Mouse (Mus musculus): ENCODE data around the gene Gas2.

Gene Gas2

GRCm38 (mm10) chr7:51880121-51880520, 18.3 kb downstream of the Gas2 start:
- no peak for DNase-seq (ENCODE audit: low spot score in 2 of 2)

DNA sequence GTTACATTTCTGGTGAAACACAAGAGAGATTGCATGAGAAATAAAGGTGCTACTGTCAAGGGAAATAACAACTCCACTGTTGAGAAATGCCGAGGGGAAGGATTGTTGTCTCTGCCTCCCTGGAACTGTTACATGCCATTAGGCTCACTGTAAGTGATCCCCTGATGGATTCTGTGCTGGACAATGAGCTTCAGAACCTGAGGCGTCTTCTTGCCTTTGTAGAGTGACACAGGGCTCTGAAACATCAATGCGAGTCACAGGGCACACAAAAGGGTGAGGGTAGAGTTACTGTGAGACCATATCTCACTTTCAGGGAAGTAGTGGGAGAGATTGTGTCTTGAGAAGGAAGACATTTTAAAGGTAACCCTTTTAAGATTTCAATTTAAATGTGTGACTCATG, 23.5 kb downstream of the Gas2 start:
- no peak for DNase-seq (ENCODE audit: low spot score in 2 of 2)

DNA sequence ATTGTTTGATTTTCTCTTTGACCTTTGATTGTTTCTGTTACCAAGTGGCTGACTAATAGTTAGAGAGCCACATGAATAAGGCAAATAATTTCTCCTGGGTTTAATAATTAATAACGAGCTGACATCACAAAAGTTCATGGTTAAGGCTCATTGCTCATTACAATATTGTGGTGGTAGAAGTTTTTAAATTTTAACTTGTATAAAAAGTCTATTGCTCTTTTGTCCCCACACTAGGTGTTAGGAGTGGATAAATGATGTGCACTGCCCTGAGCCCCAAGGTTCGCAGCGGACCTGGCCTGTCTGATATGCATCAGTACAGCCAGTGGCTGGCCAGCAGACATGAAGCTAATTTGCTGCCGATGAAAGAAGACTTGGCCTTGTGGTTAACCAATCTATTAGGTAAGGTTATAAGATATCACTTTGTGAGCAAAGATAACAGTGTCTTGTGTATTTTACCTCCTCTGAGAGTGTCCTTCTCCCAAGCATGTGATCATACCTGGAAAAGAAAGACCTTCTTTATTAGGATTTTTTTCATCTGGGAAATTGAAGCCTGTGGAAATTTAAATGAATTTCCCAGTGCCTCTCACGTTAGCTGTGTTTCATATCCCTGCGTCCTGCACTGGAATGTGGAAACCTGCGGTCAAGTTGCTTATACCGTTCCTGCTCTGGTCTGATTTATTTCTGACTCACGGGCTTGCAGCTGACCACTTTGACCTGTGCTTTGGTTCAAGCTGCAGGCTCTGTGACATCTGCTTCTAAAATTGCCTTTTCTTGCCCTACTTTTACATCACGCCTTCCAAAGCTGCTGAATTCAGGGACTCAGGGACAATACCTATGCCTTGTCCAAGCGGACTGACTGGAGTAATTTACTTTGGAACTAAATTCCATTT, 26.1 kb downstream of the Gas2 start:
- no peak for DNase-seq (ENCODE audit: low spot score in 2 of 2)

DNA sequence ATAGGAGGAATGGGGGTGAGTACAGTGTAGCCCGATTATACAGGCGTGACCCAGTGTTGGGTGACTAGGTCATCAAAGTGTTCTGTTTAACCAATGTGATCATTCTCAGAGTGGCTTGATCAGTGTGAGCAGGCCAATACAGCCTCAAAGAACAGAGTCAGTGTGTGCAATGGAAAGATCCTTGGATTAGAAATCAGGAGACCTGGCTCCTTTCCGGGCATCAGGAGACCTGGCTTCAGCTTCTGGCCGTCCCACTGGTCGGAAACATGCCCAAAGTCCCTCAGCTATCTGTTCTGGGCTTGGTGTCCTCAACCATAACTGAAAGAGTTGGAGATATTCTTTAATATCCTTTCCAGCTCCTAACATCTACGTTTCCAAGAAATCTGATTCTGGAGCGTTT, 27.8 kb downstream of the Gas2 start:
- no peak for DNase-seq (ENCODE audit: low spot score in 2 of 2)

DNA sequence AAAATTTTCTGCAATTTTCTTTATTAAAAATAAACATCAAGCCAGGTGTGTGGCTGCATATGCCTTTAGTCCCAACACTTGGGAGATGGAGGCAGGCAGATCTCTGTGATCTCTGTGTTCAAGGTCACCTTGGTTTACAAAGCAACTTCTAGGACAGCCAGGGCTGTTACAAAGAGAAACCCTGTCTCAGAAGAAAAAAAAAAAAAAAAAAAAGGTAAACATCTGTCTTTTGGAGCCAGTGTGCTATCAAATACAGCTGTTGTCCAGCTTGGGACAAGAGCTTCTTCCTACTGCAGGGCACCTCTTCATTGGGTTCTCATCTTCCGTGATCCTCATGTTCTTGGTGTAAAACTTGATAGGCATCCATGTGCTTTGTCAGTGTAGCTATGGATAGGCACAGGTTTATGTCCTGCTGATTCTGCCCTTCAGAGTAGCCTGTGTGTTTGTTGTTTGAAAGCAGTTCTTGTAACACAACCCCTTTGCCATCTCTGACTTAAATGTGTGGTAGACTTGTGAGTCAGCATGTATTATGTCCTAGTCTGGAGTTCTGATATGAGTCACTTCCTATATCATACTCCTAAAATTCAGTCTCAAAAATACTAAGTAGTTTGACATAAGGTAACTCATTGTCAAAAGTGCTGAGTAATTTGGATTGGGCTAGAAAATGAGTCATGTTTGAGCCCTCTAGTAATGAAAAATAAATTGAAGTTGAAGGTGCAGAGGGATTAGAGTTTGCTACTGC, 30.6 kb downstream of the Gas2 start:
- no peak for DNase-seq (ENCODE audit: low spot score in 2 of 2)

DNA sequence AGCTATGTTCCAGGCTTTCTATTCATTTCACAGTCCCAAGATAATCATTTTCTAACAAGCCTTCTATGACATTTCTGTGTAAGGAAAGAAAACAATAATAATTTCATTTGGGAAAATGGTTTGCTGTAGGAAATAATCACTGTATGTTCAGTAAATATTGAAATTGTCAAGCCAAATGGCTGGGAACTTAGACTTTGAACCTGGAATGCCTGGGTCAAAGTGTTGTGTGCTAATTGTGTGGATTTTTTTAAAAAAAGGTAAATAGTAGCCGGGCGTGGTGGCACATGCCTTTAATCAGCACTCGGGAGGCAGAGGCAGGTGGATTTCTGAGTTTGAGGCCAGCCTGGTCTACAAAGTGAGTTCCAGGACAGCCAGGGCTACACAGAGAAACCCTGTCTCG, 31.2 kb downstream of the Gas2 start:
- no peak for DNase-seq (ENCODE audit: low spot score in 2 of 2)

DNA sequence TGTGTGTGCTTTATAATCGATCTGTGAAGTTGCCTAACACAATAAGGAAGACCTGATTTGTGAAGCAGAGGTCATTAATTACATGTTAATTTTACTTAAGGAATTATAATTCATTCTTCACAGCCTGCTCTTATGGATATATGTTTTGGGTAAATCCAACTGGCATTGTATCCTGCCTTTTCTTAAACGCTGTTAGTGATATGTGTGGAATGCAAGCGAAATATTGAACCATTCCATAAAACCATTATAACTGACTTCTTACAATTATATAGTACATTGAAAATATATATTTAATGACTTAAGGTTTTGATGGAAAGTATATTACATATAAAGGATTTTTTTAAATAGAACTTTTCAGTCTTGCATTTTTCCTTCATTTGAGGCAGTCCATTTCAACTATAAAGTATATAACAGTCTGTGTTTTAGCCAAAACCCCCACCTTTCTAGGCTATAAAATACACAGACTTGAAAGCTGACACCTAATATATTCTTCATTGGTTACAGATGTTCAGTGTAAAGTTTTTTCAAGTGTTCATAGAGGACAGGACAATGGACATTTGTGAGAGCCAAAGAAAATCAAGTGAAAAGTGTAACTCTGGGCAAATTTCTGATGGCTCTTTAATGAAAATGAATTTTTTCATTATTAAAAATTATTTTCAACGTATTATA, 32.5 kb downstream of the Gas2 start:
- no peak for DNase-seq (ENCODE audit: low spot score in 2 of 2)

DNA sequence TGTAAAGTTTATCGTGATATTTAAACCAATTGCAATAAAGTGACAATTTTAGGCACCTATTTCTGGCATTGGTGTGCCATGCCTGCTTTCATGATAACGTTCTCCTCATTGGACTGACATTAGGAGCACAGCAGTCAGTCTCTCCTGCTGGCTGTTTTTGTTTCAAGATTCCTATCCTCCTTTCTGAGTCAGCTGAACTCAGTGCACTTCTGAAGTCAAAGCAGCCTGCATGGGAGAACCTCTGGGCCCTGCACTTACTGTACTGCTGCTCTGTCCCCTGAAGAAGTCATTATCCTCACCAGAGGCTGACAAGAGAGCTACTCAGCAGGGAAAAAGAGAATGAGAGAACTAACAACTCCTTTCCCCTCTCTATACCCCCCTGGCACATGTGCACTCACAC, 33.1 kb downstream of the Gas2 start:
- DNase-seq (ENCODE audit: low spot score in 2 of 2): no peak

DNA sequence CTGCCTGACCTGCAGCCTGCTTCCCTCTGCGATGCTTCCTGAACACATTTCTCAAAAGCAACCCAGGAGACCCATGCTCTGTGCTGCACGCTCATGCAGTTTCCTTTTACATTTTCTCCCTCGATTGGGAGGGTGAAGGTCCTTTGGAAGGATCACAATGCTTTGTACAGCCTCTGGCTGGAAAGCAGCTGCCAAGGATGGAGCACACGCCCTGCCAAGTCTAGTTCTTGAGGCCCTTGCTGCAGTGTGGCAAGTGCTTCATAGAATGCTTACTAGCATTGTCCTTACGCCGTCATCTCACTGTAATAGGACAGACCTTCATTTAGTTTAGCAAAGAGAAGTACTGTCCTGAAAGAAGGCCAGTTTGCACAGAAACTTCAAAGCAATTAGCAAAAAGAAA, 37.3 kb downstream of the Gas2 start:
- no peak for DNase-seq (ENCODE audit: low spot score in 2 of 2)

- no peak for DNase-seq (ENCODE audit: low spot score in 2 of 2)
Measured at GRCm38 (mm10) chr7:51913292-51914050, 51.7 kb downstream of the Gas2 start.

- no peak for DNase-seq (ENCODE audit: low spot score in 2 of 2)
Measured at GRCm38 (mm10) chr7:51914132-51914531, 52.3 kb downstream of the Gas2 start.

DNA sequence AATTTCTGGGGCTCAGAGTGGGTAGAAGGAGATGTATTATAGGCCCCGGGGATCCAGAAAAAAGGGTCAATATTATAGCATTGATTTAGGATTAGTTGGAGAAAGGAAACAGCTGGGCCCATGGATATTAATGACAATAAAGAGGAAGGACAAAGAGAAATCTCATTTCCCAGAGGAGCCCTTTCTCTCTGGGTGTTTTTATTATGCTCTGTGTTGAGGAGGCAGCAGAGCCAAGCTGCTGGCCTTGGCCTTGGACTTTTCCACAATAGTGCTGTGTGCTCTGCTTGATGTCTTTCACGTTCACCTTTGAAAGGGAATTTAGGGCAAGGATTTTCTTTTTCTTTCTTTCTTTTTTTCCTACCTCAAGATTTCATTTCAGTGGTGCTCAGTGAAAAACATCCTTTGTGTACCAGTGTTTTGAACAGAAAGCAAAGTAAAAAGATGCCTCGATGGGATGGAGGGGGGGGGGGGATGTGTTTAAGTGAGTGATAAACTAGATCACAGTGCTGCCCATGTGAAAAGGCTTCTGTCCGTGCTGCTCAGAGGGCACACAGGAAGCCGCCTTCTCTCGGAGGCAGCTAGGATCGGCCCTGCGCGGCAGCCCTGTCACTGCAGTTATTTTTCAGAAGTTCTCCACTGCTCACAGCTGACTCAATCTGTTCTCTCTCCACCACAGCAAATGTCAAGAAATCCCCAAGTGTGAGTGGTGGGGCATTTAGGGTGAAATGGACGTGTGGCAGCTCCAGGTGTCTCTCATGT, 67.1 kb downstream of the Gas2 start:
- DNase-seq (ENCODE audit: low spot score in 2 of 2): no peak

GRCm38 (mm10) chr7:51931217-51931616, 69.4 kb downstream of the Gas2 start:
- DNase-seq (ENCODE audit: low spot score in 2 of 2): no peak

DNA sequence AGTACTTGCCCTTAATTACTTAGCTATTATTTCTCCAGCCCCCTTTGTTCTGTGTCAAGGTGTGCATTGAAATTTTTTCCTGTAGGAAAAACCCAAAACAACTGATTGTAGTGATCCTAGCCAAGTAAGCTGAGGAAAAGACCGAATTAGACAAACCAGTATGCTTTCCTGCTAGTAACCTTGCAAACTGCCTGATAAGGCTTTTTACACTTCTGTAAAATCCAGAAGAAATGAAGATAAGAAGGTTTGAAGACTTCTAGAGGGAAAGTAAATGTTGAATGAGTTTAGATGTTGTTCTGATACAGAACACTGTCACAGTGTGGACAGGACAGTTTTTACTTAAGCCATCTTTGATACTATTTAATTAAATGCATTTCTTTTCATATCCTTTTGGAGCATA, 75.5 kb downstream of the Gas2 start:
- no peak for DNase-seq (ENCODE audit: low spot score in 2 of 2)

DNA sequence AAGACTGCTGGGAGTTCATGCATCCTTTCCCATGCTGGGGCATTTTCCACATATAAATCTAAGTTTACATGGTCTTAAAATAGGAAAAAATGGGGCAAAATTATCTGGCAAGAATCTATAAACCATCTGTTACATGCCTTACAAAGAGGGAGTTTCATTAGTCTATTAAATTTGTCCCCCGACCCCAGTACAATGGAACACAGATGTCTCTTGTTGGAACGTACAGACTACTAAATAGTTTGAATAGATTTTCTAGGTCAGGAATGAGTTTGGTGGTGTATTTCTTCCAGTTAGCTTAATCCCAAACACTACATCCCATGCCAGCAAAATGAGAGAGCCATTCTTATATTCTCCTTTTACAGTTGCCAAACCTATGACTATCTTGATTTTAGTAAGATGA, 78.6 kb downstream of the Gas2 start:
- DNase-seq (ENCODE audit: low spot score in 2 of 2): no peak

GRCm38 (mm10) chr7:51955424-51956041, 93.7 kb downstream of the Gas2 start:
- no peak for DNase-seq (ENCODE audit: low spot score in 2 of 2)

DNA sequence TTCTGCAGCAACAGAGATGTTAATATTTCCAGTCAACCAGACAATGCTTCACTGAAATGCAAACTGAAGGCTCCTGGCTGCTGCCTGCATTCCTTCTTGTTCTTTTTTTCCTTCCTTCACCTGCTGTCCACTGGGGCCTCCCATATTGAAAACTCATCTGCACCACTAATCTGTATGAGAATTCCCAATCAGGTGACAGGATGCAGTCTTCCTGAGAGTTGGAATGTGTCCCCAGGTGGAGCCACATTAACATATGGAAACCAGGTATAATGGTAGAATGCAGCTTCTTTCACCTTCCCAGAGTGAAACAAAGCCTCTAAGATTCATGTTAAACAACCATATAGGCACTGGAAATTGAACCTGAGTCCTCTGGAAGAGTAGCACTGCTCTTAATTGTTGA, 96.0 kb downstream of the Gas2 start:
- no peak for DNase-seq (ENCODE audit: low spot score in 2 of 2)

- DNase-seq (ENCODE audit: low spot score in 2 of 2): no peak
Measured at GRCm38 (mm10) chr7:51960698-51961374, 99.0 kb downstream of the Gas2 start.

GRCm38 (mm10) chr7:51962219-51962952, 100.6 kb downstream of the Gas2 start:
- DNase-seq (ENCODE audit: low spot score in 2 of 2): no peak
